Mouse (Mus musculus): ENCODE measurements around the gene Tns1.
A peak's percentile ranks its signal among the peaks of the same experiment; 100 is the strongest.

The Tns1 gene

GRCm38 (mm10) chr1:74059552-74059951 is 64.7 kb downstream of the Tns1 start:
- DNase-seq (ENCODE audit: low read depth, low spot score): no peak

- no peak for DNase-seq (ENCODE audit: low read depth, low spot score)
These were observed 65.5 kb downstream of the Tns1 start for GRCm38 (mm10) chr1:74058771-74059170.

- no peak for DNase-seq (ENCODE audit: low read depth, low spot score)
These were observed 65.9 kb downstream of the Tns1 start for GRCm38 (mm10) chr1:74058309-74058708.

GRCm38 (mm10) chr1:74057501-74057900 is 66.7 kb downstream of the Tns1 start:
- no peak for DNase-seq (ENCODE audit: low read depth, low spot score)

GRCm38 (mm10) chr1:74055552-74055951 is 68.7 kb downstream of the Tns1 start:
- no peak for DNase-seq (ENCODE audit: low read depth, low spot score)

- no peak for DNase-seq (ENCODE audit: low read depth, low spot score)
These were observed 69.8 kb downstream of the Tns1 start for GRCm38 (mm10) chr1:74054471-74054870.

- DNase-seq (ENCODE audit: low read depth, low spot score): peak; percentile 68
These were observed 70.2 kb downstream of the Tns1 start for GRCm38 (mm10) chr1:74054007-74054406.

GRCm38 (mm10) chr1:74053068-74053467 is 71.2 kb downstream of the Tns1 start:
- DNase-seq (ENCODE audit: low read depth, low spot score): no peak

GRCm38 (mm10) chr1:74051349-74051748 is 72.9 kb downstream of the Tns1 start:
- DNase-seq (ENCODE audit: low read depth, low spot score): no peak

- DNase-seq (ENCODE audit: low read depth, low spot score): no peak
These were observed 74.8 kb downstream of the Tns1 start for GRCm38 (mm10) chr1:74049430-74049829.

- DNase-seq (ENCODE audit: low read depth, low spot score): no peak
These were observed 76.5 kb downstream of the Tns1 start for GRCm38 (mm10) chr1:74047722-74048121.

- no peak for DNase-seq (ENCODE audit: low read depth, low spot score)
These were observed 76.9 kb downstream of the Tns1 start for GRCm38 (mm10) chr1:74047311-74047710.

- DNase-seq (ENCODE audit: low read depth, low spot score): no peak
These were observed 79.2 kb downstream of the Tns1 start for GRCm38 (mm10) chr1:74045034-74045433.

- DNase-seq (ENCODE audit: low read depth, low spot score): no peak
These were observed 79.8 kb downstream of the Tns1 start for GRCm38 (mm10) chr1:74044421-74044820.

GRCm38 (mm10) chr1:74043584-74044105 is 80.6 kb downstream of the Tns1 start:
- DNase-seq (ENCODE audit: low read depth, low spot score): no peak

GRCm38 (mm10) chr1:74042711-74043467 is 81.4 kb downstream of the Tns1 start:
- no peak for DNase-seq (ENCODE audit: low read depth, low spot score)

GRCm38 (mm10) chr1:74041692-74042091 is 82.6 kb downstream of the Tns1 start:
- peak; percentile 90 for DNase-seq (ENCODE audit: low read depth, low spot score)

GRCm38 (mm10) chr1:74041178-74041577 is 83.1 kb downstream of the Tns1 start:
- no peak for DNase-seq (ENCODE audit: low read depth, low spot score)

- no peak for DNase-seq (ENCODE audit: low read depth, low spot score)
These were observed 87.5 kb downstream of the Tns1 start for GRCm38 (mm10) chr1:74036560-74037390.

GRCm38 (mm10) chr1:74035912-74036489 is 88.2 kb downstream of the Tns1 start:
- no peak for DNase-seq (ENCODE audit: low read depth, low spot score)

- DNase-seq (ENCODE audit: low read depth, low spot score): no peak
These were observed 88.8 kb downstream of the Tns1 start for GRCm38 (mm10) chr1:74035487-74035886.

- no peak for DNase-seq (ENCODE audit: low read depth, low spot score)
These were observed 89.5 kb downstream of the Tns1 start for GRCm38 (mm10) chr1:74034736-74035135.

Data from forelimb bud, embryonic 11.5 days (tissue).